Mouse (Mus musculus) CH12.LX (cell line): ENCODE data around the gene Hes3. TPM values are rescaled to one million over a fixed set of nuclear protein-coding genes. Genes with fewer than 3 reads are reported as not detected.

Experiments
- DNase-seq: peaks from one replicate; pipeline ENCODE4 v3.0.0-alpha.2; 2013; ENCODE audit errors: extremely low read depth
- H3K27ac ChIP-seq: 2 replicates; pipeline ENCODE4 v1.5.1; 2012; ENCODE audit warnings: low read depth, mild to moderate bottlenecking, control low read depth, moderate library complexity; ENCODE audit not compliant: insufficient read depth
- H3K27me3 ChIP-seq: replicated peaks from 2 replicates; pipeline ENCODE3; 2012; ENCODE audit warnings: inconsistent platforms
- H3K36me3 ChIP-seq, 2 experiments: replicated peaks in 1 of 2; 2 replicates each; pipeline versions ENCODE3 to v1.6.1; 2012; ENCODE audit warnings: inconsistent platforms in 1 of 2, low read length in 1 of 2, mild to moderate bottlenecking in 1 of 2, mixed read lengths in 1 of 2, moderate library complexity in 1 of 2; ENCODE audit not compliant: control insufficient read depth in 1 of 2, insufficient read depth in 1 of 2
- H3K4me1 ChIP-seq, 2 experiments: 2 replicates each; pipeline ENCODE4 v1.6.1; 2012; ENCODE audit warnings: inconsistent platforms in 1 of 2, moderate library complexity in 1 of 2; ENCODE audit not compliant: insufficient read depth in 2 of 2, control insufficient read depth in 1 of 2
- H3K4me2 ChIP-seq: 2 replicates; pipeline ENCODE4 v1.6.1; 2012; ENCODE audit warnings: low read depth, mild to moderate bottlenecking, control low read depth; ENCODE audit not compliant: poor library complexity, insufficient read depth, severe bottlenecking
- H3K4me3 ChIP-seq, 3 experiments: fragments of 150-350 bp in 1 of 3; sonication (generic) in 1 of 3; replicated peaks in 1 of 3; 2 replicates each; pipeline versions ENCODE3 to v1.5.1; 2011 to 2012; ENCODE audit warnings: low read depth in 2 of 3, low read length in 2 of 3, mild to moderate bottlenecking in 2 of 3, moderate library complexity in 2 of 3, control low read depth in 1 of 3, improper control_type of control experiment in 1 of 3, inconsistent platforms in 1 of 3, mixed read lengths in 1 of 3; ENCODE audit not compliant: poor library complexity in 1 of 3
- H3K79me2 ChIP-seq: replicated peaks from 2 replicates; pipeline ENCODE4 v1.6.1; 2012; ENCODE audit warnings: mild to moderate bottlenecking, moderate library complexity; ENCODE audit not compliant: control insufficient read depth, poor library complexity, insufficient read depth, severe bottlenecking; ENCODE audit errors: extremely low read depth
- H3K9ac ChIP-seq: 2 replicates; pipeline ENCODE4 v1.6.1; 2012; ENCODE audit warnings: low read depth, mild to moderate bottlenecking, control low read depth, moderate library complexity; ENCODE audit not compliant: insufficient read depth
- H3K9me3 ChIP-seq: replicated peaks from 2 replicates; pipeline ENCODE3; 2012; ENCODE audit warnings: low read length, inconsistent platforms, mixed read lengths
- BHLHE40 ChIP-seq: IDR thresholded peaks from 2 replicates; pipeline ENCODE4 v1.6.1; 2011; ENCODE audit warnings: mild to moderate bottlenecking, low read depth, low read length, improper control_type of control experiment
- CHD1 ChIP-seq: IDR thresholded peaks from 2 replicates; pipeline ENCODE4 v1.6.1; 2012; ENCODE audit warnings: low read depth, low read length, improper control_type of control experiment, inconsistent platforms
- CHD2 ChIP-seq: IDR thresholded peaks from 2 replicates; pipeline ENCODE4 v1.6.1; 2011; ENCODE audit warnings: low read length, improper control_type of control experiment
- E2F4 ChIP-seq: IDR thresholded peaks from 2 replicates; pipeline ENCODE4 v1.6.1; 2011; ENCODE audit warnings: low read depth, low read length, improper control_type of control experiment; ENCODE audit not compliant: insufficient replicate concordance
- ETS1 ChIP-seq: conservative IDR thresholded peaks from 2 replicates; pipeline ENCODE4 v1.6.1; 2012; ENCODE audit warnings: low read depth, mild to moderate bottlenecking, inconsistent platforms, low read length, improper control_type of control experiment, moderate library complexity
- JUN ChIP-seq: IDR thresholded peaks from 2 replicates; pipeline ENCODE4 v1.6.1; 2011; ENCODE audit warnings: low read depth, mild to moderate bottlenecking, low read length, improper control_type of control experiment, moderate library complexity; ENCODE audit not compliant: insufficient read depth
- JUND ChIP-seq: conservative IDR thresholded peaks from 2 replicates; pipeline ENCODE4 v1.6.1; 2011; ENCODE audit warnings: low read depth, low read length, improper control_type of control experiment
- KAT2A ChIP-seq: IDR thresholded peaks from 2 replicates; pipeline ENCODE4 v1.6.1; 2012; ENCODE audit warnings: low read length, improper control_type of control experiment, inconsistent platforms; ENCODE audit not compliant: insufficient replicate concordance
- MAFK ChIP-seq: IDR thresholded peaks from 2 replicates; pipeline ENCODE4 v1.6.1; 2011; ENCODE audit warnings: low read length, improper control_type of control experiment; ENCODE audit not compliant: insufficient replicate concordance
- MAX ChIP-seq: IDR thresholded peaks from 2 replicates; pipeline ENCODE4 v1.6.1; 2011; ENCODE audit warnings: low read length, improper control_type of control experiment
- MAZ ChIP-seq: IDR thresholded peaks from 2 replicates; pipeline ENCODE4 v1.6.1; 2012; ENCODE audit warnings: low read depth, mild to moderate bottlenecking, inconsistent platforms, low read length, improper control_type of control experiment, moderate library complexity
- MEF2A ChIP-seq: IDR thresholded peaks from 2 replicates; pipeline ENCODE4 v1.6.1; 2014; ENCODE audit warnings: low read depth, mild to moderate bottlenecking, inconsistent platforms, low read length, improper control_type of control experiment, borderline replicate concordance
- MYC ChIP-seq: IDR thresholded peaks from 2 replicates; pipeline ENCODE4 v1.6.1; 2011; ENCODE audit warnings: low read depth, mild to moderate bottlenecking, improper control_type of control experiment, low read length
- NRF1 ChIP-seq: IDR thresholded peaks from 2 replicates; pipeline ENCODE4 v1.6.1; 2014; ENCODE audit warnings: low read depth, mild to moderate bottlenecking, inconsistent platforms, low read length, improper control_type of control experiment, moderate library complexity
- POLR2A ChIP-seq: IDR thresholded peaks from 2 replicates; pipeline ENCODE4 v1.6.1; 2011; ENCODE audit warnings: low read depth, mild to moderate bottlenecking, improper control_type of control experiment, low read length
- POLR2AphosphoS2 ChIP-seq: IDR thresholded peaks from 2 replicates; pipeline ENCODE4 v1.6.1; 2011; ENCODE audit warnings: low read depth, low read length, improper control_type of control experiment
- SIN3A ChIP-seq: IDR thresholded peaks from 2 replicates; pipeline ENCODE4 v1.6.1; 2012; ENCODE audit warnings: low read length, improper control_type of control experiment, inconsistent platforms
- SMC3 ChIP-seq: IDR thresholded peaks from 2 replicates; pipeline ENCODE4 v1.6.1; 2011; ENCODE audit warnings: low read depth, low read length, improper control_type of control experiment
- UBTF ChIP-seq: IDR thresholded peaks from 2 replicates; pipeline ENCODE4 v1.6.1; 2012; ENCODE audit warnings: low read depth, mild to moderate bottlenecking, inconsistent platforms, low read length, improper control_type of control experiment, moderate library complexity
- ZC3H11A ChIP-seq: IDR thresholded peaks from 2 replicates; pipeline ENCODE4 v1.6.1; 2012; ENCODE audit warnings: low read depth, mild to moderate bottlenecking, inconsistent platforms, low read length, improper control_type of control experiment
- ZMIZ1 ChIP-seq: IDR thresholded peaks from 2 replicates; pipeline ENCODE4 v1.6.1; 2012; ENCODE audit warnings: low read depth, mild to moderate bottlenecking, inconsistent platforms, low read length, improper control_type of control experiment
- dilution Hi-C: fragments of 300-500 bp; cut with MboI; formaldehyde crosslinking; loops from 2 replicates; pipeline ENCODE4 v1.14.3; 2020; ENCODE audit warnings: low sequenced_read_pairs; ENCODE audit not compliant: extremely low pct_unique_long_range_greater_than_20kb, extremely low pct_ligation_motif_present
- in situ Hi-C: fragments of 300-500 bp; cut with MboI; formaldehyde crosslinking; loops from 3 replicates; pipeline ENCODE4 v1.14.3; 2019; ENCODE audit warnings: low sequenced_read_pairs, low pct_ligation_motif_present, low pct_unique_long_range_greater_than_20kb, mixed read lengths
- polyA plus RNA-seq: library from polyadenylated mRNA; unstranded; fragments of >175 nt; gene quantifications from 2 replicates; pipeline ENCODE4 v1.2.1, GENCODE M21; 2012; ENCODE audit warnings: low read depth; ENCODE audit not compliant: insufficient read length
- total RNA-seq, 2 experiments: library from RNA; depleted of rRNA; stranded (reverse); fragments of 300-350 nt in 1 of 2; fragments of >200 nt in 1 of 2; gene quantifications; 2 replicates each; pipeline ENCODE4 v1.2.3; 2012 to 2014

The Hes3 gene
- total and polyA plus RNA-seq, 3 experiments = 0.17 to 0.21 TPM; not detected in 1

- H3K36me3 ChIP-seq = peaks cover 4 to 82% of the 10 kb centered on the region in 2 experiments
- in situ Hi-C loops = no loop called here
- H3K9ac ChIP-seq = no peak overlapping the region
- H3K4me1 ChIP-seq = peaks cover 3 to 64% of the 10 kb centered on the region in 2 experiments
- no peak overlapping the region for H3K4me3 ChIP-seq
- no peaks in the 10 kb centered on the region for H3K9me3 ChIP-seq
- TF ChIP-seq SIN3A (no peak), POLR2AphosphoS2 (no peak), POLR2A (no peak), MAFK (no peak), CHD1 (no peak), JUN (no peak), ZC3H11A (no peak), MAZ (no peak), CHD2 (no peak), JUND (no peak), NRF1 (no peak), SMC3 (no peak), MAX (no peak), BHLHE40 (no peak)
- DNase-seq = no peak
- no peak overlapping the region for H3K4me2 ChIP-seq
- no peak overlapping the region for H3K27ac ChIP-seq
- H3K79me2 ChIP-seq = no peaks in the 10 kb centered on the region
- dilution Hi-C loops = no loop called here
- H3K27me3 ChIP-seq = no peaks in the 10 kb centered on the region
Measured at GRCm38 (mm10) chr4:152264177-152264530, 27.3 kb downstream of the Hes3 start.

GRCm38 (mm10) chr4:152263512-152264176 lies 27.8 kb downstream of the Hes3 start:
- DNase-seq = no peak
- dilution Hi-C loops = no loop called here
- no peak overlapping the region for H3K9ac ChIP-seq

More at GRCm38 (mm10) chr4:152263512-152264176, 27.8 kb downstream of the Hes3 start:
- Histone ChIP-seq H3K4me3 (no peak overlapping the region), H3K79me2 (no peaks in the 10 kb centered on the region), H3K36me3 (peaks cover 4 to 82% of the 10 kb centered on the region in 2 experiments), H3K4me1 (peaks cover 0 to 59% of the 10 kb centered on the region in 2 experiments; a peak in 3 of 4 replicates), H3K27me3 (no peaks in the 10 kb centered on the region), H3K9me3 (no peaks in the 10 kb centered on the region), H3K27ac (no peak overlapping the region), H3K4me2 (no peak overlapping the region)
- TF ChIP-seq SMC3 (no peak), CHD1 (no peak), MYC (no peak), UBTF (no peak), E2F4 (no peak), MEF2A (no peak), POLR2AphosphoS2 (no peak), KAT2A (no peak), CHD2 (no peak), JUND (no peak), ZMIZ1 (no peak), ETS1 (no peak)
- in situ Hi-C loops = no loop called here
